Mouse (Mus musculus): ENCODE measurements around the gene Gli2.

- TF ChIP-seq POLR2A (IDR thresholded peaks at IDR 0.05; ENCODE audit: borderline replicate concordance, extremely low read depth, low read depth, low read length) (no peak), CTCF (IDR thresholded peaks at IDR 0.05; ENCODE audit: insufficient read depth, low read length) (no peak)
Observed at GRCm38 (mm10) chr1:118905319-118905718, 148.1 kb downstream of the Gli2 start.
